Mouse (Mus musculus) heart, adult 2 months (tissue): ENCODE measurements at regions not wholly inside any gene's neighbourhood (a gene's known extent, or its start where the extent isn't known, plus 50 kb on each side); places are given as distances from the start of the nearest gene placed in this dataset.

Source experiments
- CTCF ChIP-seq: fragments of 200-600 bp; IDR thresholded peaks from 2 replicates; pipeline ENCODE4 v1.8.1; 2022; ENCODE audit warnings: antibody characterized with exemption, mild to moderate bottlenecking, moderate library complexity
- POLR2A ChIP-seq: fragments of 200-500 bp; IDR thresholded peaks from 2 replicates; pipeline ENCODE4 v1.6.1; 2011; ENCODE audit warnings: mild to moderate bottlenecking, low read depth, low read length, control low read depth; ENCODE audit not compliant: insufficient read depth

DNA sequence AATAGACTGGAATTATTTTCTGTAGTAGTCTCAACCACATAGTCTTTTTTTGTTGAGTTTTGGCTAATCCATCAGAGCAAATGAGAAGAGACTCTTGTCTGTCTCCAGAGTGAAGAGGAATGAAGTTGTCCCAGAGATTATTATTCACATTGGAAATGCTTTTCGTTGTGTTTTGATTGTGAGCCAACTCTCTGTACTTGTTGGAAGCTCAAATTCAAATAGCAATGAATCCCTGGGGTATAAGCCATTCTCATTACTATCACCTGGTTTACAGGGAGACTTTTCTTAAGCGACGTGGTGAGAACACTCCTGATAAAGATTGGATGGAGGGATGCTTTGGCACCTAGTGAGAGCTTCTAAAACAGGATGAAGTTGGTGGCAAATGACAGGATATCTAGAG lies 459.3 kb upstream of the Jag1 start:
- TF ChIP-seq POLR2A (no peak), CTCF (no peak)
